Mouse (Mus musculus) liver, postnatal 0 days (tissue): ENCODE data around the gene Vamp2. TPM values are rescaled to one million over a fixed set of nuclear protein-coding genes. Genes with fewer than 3 reads are reported as not detected.
A peak's percentile ranks its signal among the peaks of the same experiment; 100 is the strongest.

Experiments used
- ATAC-seq: fragments of 200-750 bp; cut with Nextera tagmentation; 2 replicates; pipeline ENCODE4 v1.8.0; 2017; ENCODE audit warnings: mild to moderate bottlenecking, moderate library complexity
- DNase-seq: peaks from one replicate; pipeline ENCODE4 v3.0.0-alpha.2; 2016
- H3K27ac ChIP-seq: fragments of 300-500 bp; sonication (generic); 2 replicates; pipeline ENCODE4 v1.5.1; 2014; ENCODE audit warnings: antibody characterized with exemption, moderate library complexity, mild to moderate bottlenecking, low read depth
- H3K27me3 ChIP-seq: fragments of 300-500 bp; sonication (generic); 2 replicates; pipeline ENCODE4 v1.6.1; 2014; ENCODE audit warnings: low read length, control low read depth, mixed read lengths; ENCODE audit not compliant: insufficient read depth
- H3K36me3 ChIP-seq: fragments of 300-500 bp; sonication (generic); replicated peaks from 2 replicates; pipeline ENCODE4 v1.6.1; 2014; ENCODE audit warnings: mild to moderate bottlenecking, control low read depth, low read length, moderate library complexity, mixed read lengths; ENCODE audit not compliant: insufficient read depth
- H3K4me1 ChIP-seq: fragments of 300-500 bp; sonication (generic); 2 replicates; pipeline ENCODE4 v1.6.1; 2014; ENCODE audit warnings: antibody characterized with exemption, mild to moderate bottlenecking, control low read depth; ENCODE audit not compliant: insufficient read depth
- H3K4me2 ChIP-seq: fragments of 300-500 bp; sonication (generic); 2 replicates; pipeline ENCODE4 v1.6.1; 2014; ENCODE audit warnings: low read depth, mild to moderate bottlenecking, low read length, moderate library complexity, mixed read lengths
- H3K4me3 ChIP-seq: fragments of 300-500 bp; sonication (generic); 2 replicates; pipeline ENCODE4 v1.5.1; 2014; ENCODE audit warnings: low read depth, low read length
- H3K9ac ChIP-seq: fragments of 300-500 bp; sonication (generic); replicated peaks from 2 replicates; pipeline ENCODE4 v1.6.1; 2014; ENCODE audit warnings: mild to moderate bottlenecking, moderate library complexity
- H3K9me3 ChIP-seq: fragments of 300-500 bp; sonication (generic); 2 replicates; pipeline ENCODE4 v1.6.1; 2016; ENCODE audit warnings: mild to moderate bottlenecking, control low read depth, low read length, mixed read lengths
- CTCF ChIP-seq: sonication (generic); IDR thresholded peaks from 2 replicates; pipeline ENCODE4 v1.5.1; 2016; ENCODE audit warnings: antibody characterized with exemption, low read depth
- EP300 ChIP-seq: IDR thresholded peaks from 2 replicates; pipeline ENCODE4 v1.6.1; 2016; ENCODE audit warnings: antibody characterized with exemption, low read depth, mild to moderate bottlenecking
- whole genome bisulfite sequencing: fragments of 180-500 bp; shearing (Covaris S2); extraction: QIAGEN DNeasy Blood & Tissue Kit; methylation state at CpG from one replicate; pipeline ENCODE4 v1.1.7; 2014; ENCODE audit not compliant: insufficient replicate concordance; 5-methylcytosine and 5-hydroxymethylcytosine counted together
- polyA plus RNA-seq: library from polyadenylated mRNA; unstranded; fragments of >200 nt; fragmentation: Nextera tagmentation; extraction: Ambion mirVana; gene quantifications from 2 replicates; pipeline ENCODE4 v1.2.1, GENCODE M21; 2015

Vamp2 gene
- polyA plus RNA-seq, 1 experiment from 2014 or later, result 14.2 TPM

- no peaks in the 10 kb centered on the region for H3K27me3 ChIP-seq
- 1% methylated on average over 31 of the region's 31 CpGs for WGBS
- H3K36me3 ChIP-seq, result no peaks in the 10 kb centered on the region
- TF ChIP-seq EP300 (0 out of 2 replicates have a peak, but pooled peaks have one; percentile 1), CTCF (no peak)
- DNase-seq (peak; percentile 92), ATAC-seq (peak; percentile 20; the same call in 1 of the 2 replicates)
- H3K4me3 ChIP-seq, result peak overlapping the region; percentile 71
- no peaks in the 10 kb centered on the region for H3K9me3 ChIP-seq
- H3K27ac ChIP-seq, result peak overlapping the region; percentile 89
- peak overlapping the region; percentile 85 for H3K4me2 ChIP-seq
- H3K4me1 ChIP-seq, result peaks cover 40% of the 10 kb centered on the region
- H3K9ac ChIP-seq, result peak overlapping the region; percentile 77
Measured at GRCm38 (mm10) chr11:69063413-69064201, 24.7 kb upstream of the Vamp2 start.

GRCm38 (mm10) chr11:69064259-69065133 lies 23.8 kb upstream of the Vamp2 start:
- Histone ChIP-seq H3K27ac (peak overlapping the region; percentile 52; the same call in 1 of the 2 replicates), H3K9ac (peak overlapping the region; percentile 77), H3K4me3 (peak overlapping the region; percentile 71), H3K27me3 (no peaks in the 10 kb centered on the region), H3K9me3 (no peaks in the 10 kb centered on the region), H3K36me3 (no peaks in the 10 kb centered on the region), H3K4me1 (peaks cover 40% of the 10 kb centered on the region), H3K4me2 (peak overlapping the region; percentile 85)
- DNase-seq (no peak), ATAC-seq (no peak)
- no peak for TF ChIP-seq EP300
- TF ChIP-seq CTCF, result no peak
- 70% methylated on average over 9 of the region's 9 CpGs for WGBS

DNA sequence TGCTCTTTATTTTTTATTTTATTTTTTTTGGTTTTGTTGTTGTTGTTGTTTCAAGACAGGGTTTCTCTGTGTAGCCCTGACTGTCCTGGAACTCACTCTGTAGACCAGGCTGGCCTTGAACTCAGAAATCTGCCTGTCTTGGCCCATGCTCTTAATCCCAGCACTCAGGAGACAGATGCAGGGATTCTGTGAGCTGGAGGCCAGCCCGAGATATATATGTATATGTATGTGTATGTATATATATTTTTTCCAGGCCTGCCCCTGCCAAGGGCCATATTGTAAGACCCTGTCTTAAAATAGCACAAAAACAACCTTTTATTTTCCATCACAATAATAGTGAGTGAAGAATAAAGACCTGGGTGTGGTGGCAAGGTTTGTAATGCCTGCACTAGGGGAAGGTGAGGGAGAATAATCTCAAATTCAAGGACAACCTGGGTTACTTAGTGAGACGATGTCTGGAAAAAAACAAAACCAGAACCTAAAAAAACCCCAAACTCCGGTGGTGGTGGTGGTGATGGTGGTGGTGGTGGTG lies 22.8 kb upstream of the Vamp2 start:
- no peaks in the 10 kb centered on the region for H3K27me3 ChIP-seq
- TF ChIP-seq CTCF, result no peak
- no peak for TF ChIP-seq EP300
- no peak overlapping the region for H3K27ac ChIP-seq
- H3K4me2 ChIP-seq, result peak overlapping the region; percentile 74; the same call in 1 of the 2 replicates
- ATAC-seq, result no peak
- H3K4me1 ChIP-seq, result peaks cover 43% of the 10 kb centered on the region
- no peaks in the 10 kb centered on the region for H3K9me3 ChIP-seq
- H3K9ac ChIP-seq, result no peak overlapping the region
- H3K4me3 ChIP-seq, result no peak overlapping the region
- DNase-seq, result no peak
- H3K36me3 ChIP-seq, result no peaks in the 10 kb centered on the region
- WGBS, result 77% methylated on average over 3 of the region's 3 CpGs

- Histone ChIP-seq H3K9me3 (no peaks in the 10 kb centered on the region), H3K4me2 (peak overlapping the region; percentile 74), H3K27me3 (no peaks in the 10 kb centered on the region), H3K9ac (peak overlapping the region; percentile 47), H3K4me1 (peaks cover 39% of the 10 kb centered on the region), H3K27ac (peak overlapping the region; percentile 41; the same call in 1 of the 2 replicates), H3K36me3 (no peaks in the 10 kb centered on the region), H3K4me3 (peak overlapping the region; percentile 36)
- no peak for TF ChIP-seq EP300
- TF ChIP-seq CTCF, result no peak
- DNase-seq (peak; percentile 60), ATAC-seq (0 out of 2 replicates have a peak, but pooled peaks have one; percentile 11)
- WGBS, result 3% methylated on average over 29 of the region's 29 CpGs
Measured at GRCm38 (mm10) chr11:69066163-69066861, 22.0 kb upstream of the Vamp2 start.

DNA sequence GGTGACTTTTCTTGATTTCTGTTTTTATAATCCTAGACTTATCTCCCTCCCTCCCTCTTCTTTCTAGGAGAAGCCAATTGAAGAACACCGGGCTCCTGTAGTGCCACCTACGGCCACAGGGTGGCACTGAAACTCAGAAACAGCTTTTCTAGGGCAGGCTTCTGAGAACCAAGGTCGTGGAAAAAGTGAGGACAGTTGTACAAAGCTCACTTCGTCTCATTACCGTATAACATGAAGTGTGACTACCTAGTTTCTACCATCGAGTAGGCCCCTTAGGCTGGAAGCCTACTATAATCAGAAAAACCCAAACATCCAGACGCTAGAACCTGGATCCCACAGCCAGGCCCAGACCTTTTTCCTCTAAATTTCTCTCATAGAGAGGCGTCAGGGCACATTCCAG lies 21.3 kb upstream of the Vamp2 start:
- peak; percentile 90 for DNase-seq
- TF ChIP-seq EP300 (0 out of 2 replicates have a peak, but pooled peaks have one; percentile 28), CTCF (peak; percentile 93)
- no peaks in the 10 kb centered on the region for H3K27me3 ChIP-seq
- H3K36me3 ChIP-seq, result no peaks in the 10 kb centered on the region
- peak overlapping the region; percentile 74 for H3K4me2 ChIP-seq
- H3K9ac ChIP-seq, result no peak overlapping the region; the same call in 1 of the 2 replicates
- no peak overlapping the region for H3K4me3 ChIP-seq
- H3K9me3 ChIP-seq, result no peaks in the 10 kb centered on the region
- H3K4me1 ChIP-seq, result peaks cover 41% of the 10 kb centered on the region
- WGBS, result 9% methylated on average over 8 of the region's 8 CpGs
- H3K27ac ChIP-seq, result no peak overlapping the region
- peak; percentile 7; the same call in 1 of the 2 replicates for ATAC-seq
